Mouse (Mus musculus): ENCODE measurements around the gene Orai3.
"Not testable (repeated sequence)": the region's sequence is repeated elsewhere in the genome, so short reads cannot be mapped to it uniquely, and the experiment has no call there.

Gene Orai3

DNA sequence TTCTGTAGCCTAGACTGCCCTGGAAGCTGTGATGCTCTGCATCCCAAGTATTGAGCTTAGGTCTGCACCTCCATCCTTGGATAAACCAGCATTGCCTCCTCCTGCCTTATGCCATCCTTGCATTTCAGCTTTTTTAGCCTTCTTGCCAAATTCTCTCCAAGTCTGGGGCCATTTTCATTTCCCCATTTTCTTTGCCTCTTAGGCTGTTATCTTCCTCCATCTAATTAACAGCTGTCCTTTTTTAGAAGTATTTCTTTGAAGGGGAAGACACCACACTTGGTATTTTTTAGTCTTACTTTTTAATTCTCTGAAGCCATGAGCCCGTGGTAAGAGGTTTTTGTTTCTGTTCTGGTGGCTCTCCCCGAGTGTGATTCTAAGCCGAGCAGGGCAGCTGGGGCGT is 6.0 kb upstream of the Orai3 start:
- DNase-seq (ENCODE audit: low spot score in 2 of 2), result no peak

DNA sequence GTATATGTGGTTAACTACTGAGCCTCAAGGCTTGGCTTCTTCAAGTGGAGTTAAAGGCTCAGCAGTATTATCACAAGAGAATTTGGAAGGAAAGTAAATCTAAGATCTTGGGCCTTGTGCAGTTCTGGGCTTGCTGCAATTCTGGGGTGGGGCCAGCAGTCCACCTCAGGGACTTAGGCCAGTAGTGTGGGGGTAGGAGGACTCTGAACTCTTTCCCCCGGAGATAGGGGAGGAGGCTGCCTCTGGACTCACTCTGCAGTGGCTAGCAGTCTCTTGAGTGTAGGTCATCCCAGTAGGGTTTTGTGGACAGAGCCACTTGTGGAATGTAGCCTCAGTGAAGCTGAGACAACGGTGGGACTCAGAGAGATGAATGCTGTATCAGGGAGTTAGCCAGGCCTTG is 3.9 kb upstream of the Orai3 start:
- DNase-seq (ENCODE audit: low spot score in 2 of 2), result no peak

- DNase-seq (ENCODE audit: low spot score in 2 of 2), result no peak
Observed at GRCm38 (mm10) chr7:127766851-127767609, 2.6 kb upstream of the Orai3 start.

- DNase-seq (ENCODE audit: low spot score in 2 of 2), result no peak
Observed at GRCm38 (mm10) chr7:127767671-127768345, 1.8 kb upstream of the Orai3 start.

DNA sequence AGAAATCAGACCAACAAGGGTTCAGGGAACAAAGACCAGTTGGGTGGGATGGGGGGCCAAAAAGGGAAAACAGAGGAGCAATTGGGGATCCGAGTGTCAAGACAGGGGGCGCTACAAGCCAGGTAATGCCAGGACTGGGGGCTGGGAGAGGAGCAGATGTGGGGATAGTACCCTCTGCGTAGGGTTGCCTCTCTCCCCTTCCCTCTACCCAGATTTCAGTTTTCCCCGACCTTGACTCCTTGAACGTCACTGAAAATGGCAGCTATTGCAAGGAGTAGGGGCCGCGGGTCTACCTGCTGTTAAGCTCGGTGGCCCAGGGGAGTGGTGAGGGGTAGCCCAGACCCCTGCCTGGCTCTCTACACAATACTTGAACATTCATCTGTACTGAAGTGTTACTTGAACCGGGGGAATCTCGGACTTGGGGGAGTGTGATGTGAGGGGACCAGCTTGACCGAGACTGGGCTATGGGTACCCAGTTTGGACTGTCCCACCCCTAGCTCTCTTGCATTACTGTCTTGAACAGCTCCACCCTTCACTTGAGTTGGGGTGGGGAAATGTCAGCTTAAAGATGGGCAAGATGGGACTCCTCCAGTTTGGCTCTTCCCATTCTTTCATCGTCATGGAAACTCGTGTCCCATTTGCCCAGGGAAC is 1.1 kb upstream of the Orai3 start:
- DNase-seq (ENCODE audit: low spot score in 2 of 2), result no peak

DNA sequence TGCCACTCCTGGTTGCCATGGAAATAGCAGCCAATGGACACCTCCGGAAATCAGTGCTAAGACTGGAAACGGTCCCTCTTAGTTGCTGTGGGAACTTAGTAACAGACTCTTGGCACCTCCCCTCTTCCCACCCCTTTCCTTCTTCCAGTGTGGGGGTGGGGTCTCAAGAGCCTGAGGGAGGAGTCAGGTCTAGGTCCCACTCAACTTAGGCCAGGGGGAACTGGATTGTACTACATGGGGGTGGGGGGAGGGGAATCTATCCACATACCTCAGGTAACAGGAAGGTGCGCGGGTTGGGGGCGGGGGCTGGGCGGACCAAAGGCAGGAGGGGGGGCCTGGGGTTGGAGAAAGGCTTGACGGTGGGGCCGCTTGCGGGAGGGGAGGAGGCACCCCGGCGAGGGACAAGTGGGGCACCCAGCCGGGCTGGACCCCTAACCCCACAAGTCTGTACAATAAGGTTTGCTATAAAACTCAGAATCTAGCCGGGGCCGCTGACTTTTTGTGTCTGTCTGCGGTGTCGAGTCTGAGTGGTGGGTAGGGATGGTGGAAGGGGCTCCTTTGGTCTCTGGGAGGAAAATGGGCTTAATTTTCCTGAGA is 520 bp upstream of the Orai3 start:
- DNase-seq (ENCODE audit: low spot score in 2 of 2), result peak; percentile 97 to 99

DNA sequence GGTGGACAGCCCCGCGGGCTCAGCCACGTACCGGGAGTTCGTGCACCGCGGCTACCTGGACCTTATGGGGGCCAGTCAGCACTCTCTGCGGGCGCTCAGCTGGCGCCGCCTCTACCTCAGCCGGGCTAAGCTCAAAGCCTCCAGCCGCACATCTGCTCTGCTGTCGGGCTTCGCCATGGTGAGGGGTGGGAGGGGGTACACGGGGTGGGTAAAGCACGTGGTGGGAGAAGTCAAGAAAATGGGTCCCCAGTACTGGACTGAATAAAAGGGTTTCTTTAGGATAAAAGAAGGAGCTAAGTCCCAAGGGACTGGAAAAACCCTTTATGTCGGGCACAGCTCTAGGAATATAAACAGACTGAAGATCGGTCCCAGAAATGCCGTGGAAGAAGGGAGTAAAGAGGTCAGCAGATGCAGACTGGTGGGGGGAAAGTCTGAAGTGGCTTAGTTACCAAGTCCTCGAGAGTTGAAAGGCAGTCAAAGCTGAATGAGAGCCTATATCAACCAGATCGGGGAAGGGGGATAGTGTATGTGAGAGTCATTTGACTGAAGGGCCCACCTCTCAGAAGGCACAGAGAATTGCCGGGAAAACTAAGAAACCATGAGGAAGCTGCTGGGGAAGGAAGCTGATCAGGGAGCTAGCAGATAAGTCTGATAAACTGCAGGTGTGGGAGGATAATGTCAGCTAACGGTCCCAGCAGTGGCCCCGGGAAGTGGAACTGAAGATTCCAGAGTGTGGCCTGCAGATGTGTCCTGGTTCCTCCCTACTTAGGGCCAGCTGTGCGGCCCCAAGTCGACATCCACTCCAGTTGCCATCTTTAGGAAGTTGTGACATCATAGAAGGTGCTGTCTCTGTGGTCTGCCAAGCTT is 657 bp downstream of the Orai3 start:
- peak in 1 of 2 experiments; percentile 36 for DNase-seq (ENCODE audit: low spot score in 2 of 2)

- peak; percentile 53 to 62 for DNase-seq (ENCODE audit: low spot score in 2 of 2)
Observed at GRCm38 (mm10) chr7:127771262-127771661, 1.6 kb downstream of the Orai3 start.

DNA sequence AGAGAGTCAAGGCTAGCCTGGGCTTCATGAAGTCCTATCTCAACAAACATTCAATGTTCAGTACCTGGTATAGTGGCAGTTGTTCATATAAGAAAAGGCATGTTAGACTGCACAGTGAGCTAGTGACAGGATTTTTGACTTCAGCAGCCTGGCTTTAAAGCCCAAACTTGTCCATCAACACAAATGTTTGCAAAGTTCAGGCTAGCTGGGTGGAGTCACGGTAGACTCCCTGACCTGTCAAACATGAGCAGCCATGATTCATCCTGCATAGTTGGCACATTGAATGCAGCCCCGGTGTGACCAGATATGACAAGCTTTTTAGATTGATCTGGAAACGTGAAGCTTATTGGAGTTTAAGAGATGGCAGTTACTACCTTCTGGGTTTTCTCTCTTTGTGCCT is 2.5 kb downstream of the Orai3 start:
- no peak for DNase-seq (ENCODE audit: low spot score in 2 of 2)

DNA sequence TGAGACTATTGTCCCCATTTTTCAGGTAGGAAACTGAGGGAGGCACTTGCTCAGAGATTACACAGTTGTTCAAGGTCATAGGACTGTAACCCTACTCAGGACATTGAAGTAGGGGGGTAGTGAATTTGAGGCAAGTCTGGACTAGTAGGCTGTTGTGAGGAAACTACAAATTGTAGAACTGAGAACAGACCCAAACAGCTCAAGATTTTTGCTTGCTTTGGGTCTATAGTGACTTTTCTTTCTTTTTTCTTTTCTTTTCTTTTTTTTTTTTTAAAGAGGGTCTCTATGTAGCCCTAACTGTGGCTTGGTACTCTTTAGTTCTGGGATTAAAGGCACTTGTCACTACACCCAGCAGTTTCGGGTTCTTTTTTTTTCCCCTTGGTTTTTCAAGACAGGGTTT is 2.9 kb downstream of the Orai3 start:
- DNase-seq (ENCODE audit: low spot score in 2 of 2), result no peak

DNA sequence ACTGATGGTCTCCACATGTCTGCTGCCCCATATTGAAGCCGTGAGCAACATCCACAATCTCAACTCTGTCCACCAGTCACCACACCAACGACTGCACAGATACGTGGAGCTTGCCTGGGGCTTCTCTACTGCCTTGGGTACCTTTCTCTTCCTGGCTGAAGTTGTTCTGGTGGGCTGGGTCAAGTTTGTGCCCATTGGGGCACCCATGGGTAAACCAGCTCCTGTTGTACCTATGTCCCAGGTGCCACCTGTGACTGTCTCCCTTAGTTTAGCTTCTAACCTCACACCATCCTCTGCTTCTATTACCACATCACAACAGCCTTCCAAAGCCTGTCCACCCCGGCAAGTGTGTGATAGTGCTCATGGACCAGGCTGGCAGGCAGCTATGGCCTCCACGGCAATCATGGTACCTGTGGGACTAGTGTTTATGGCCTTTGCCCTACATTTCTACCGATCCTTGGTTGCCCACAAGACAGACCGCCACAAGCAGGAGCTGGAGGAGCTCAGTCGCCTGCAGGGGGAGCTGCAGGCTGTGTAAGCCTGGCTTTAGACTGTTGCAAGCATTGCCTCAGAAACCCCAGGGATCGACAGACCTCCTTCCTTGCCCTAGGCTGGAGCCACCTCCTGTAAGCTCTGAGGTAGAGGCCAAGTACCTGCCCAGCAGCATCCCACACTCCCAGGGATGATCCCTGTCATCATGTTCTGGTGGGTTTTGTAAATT is 4.2 kb downstream of the Orai3 start:
- peak; percentile 65 to 67 for DNase-seq (ENCODE audit: low spot score in 2 of 2)

GRCm38 (mm10) chr7:127775837-127776236 is 6.2 kb downstream of the Orai3 start:
- not testable (repeated sequence) for DNase-seq (ENCODE audit: low spot score in 2 of 2)

DNA sequence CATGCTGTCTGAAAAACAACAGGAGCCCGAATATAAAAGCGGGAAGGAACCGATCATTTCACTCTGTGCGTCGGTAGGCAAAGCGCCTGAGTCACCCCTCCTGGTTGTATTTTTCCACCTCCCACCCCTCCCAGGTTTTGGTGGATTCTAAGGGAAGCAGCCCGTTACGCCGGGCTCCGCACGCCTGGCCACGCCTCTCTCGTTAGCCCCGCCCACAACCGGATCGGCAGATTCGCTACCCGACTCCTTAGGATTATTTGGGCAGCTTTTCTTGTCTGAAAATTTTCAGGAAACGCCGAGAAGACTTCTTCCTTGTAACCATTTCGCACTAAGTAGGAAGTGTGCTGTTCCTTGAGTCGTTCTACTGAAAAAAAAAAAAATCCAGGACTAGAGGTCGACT is 6.8 kb downstream of the Orai3 start, which contains the start of gene Setd1a:
Gene Setd1a, plus strand, starts transcription at position 245 of the 400 bp plus-strand sequence.
- peak; percentile 89 to 90 for DNase-seq (ENCODE audit: low spot score in 2 of 2)

- DNase-seq (ENCODE audit: low spot score in 2 of 2), result peak; percentile 95 to 97
Observed at GRCm38 (mm10) chr7:127776878-127777473, 7.4 kb downstream of the Orai3 start.

GRCm38 (mm10) chr7:127777474-127778266 is 8.1 kb downstream of the Orai3 start:
- DNase-seq (ENCODE audit: low spot score in 2 of 2), result peak in 1 of 2 experiments; percentile 35

GRCm38 (mm10) chr7:127778350-127778749 is 8.7 kb downstream of the Orai3 start:
- DNase-seq (ENCODE audit: low spot score in 2 of 2), result no peak

- DNase-seq (ENCODE audit: low spot score in 2 of 2), result no peak
Observed at GRCm38 (mm10) chr7:127785308-127785707, 15.7 kb downstream of the Orai3 start, which contains the start of gene Gm49388. TSS of gene Gm49388 (plus strand) at chr7:127785608.

- DNase-seq (ENCODE audit: low spot score in 2 of 2), result no peak
Observed at GRCm38 (mm10) chr7:127797076-127797845, 27.6 kb downstream of the Orai3 start.
